Mouse (Mus musculus): Measurements from ENCODE around the gene Frmd4a.

Frmd4a gene

DNA sequence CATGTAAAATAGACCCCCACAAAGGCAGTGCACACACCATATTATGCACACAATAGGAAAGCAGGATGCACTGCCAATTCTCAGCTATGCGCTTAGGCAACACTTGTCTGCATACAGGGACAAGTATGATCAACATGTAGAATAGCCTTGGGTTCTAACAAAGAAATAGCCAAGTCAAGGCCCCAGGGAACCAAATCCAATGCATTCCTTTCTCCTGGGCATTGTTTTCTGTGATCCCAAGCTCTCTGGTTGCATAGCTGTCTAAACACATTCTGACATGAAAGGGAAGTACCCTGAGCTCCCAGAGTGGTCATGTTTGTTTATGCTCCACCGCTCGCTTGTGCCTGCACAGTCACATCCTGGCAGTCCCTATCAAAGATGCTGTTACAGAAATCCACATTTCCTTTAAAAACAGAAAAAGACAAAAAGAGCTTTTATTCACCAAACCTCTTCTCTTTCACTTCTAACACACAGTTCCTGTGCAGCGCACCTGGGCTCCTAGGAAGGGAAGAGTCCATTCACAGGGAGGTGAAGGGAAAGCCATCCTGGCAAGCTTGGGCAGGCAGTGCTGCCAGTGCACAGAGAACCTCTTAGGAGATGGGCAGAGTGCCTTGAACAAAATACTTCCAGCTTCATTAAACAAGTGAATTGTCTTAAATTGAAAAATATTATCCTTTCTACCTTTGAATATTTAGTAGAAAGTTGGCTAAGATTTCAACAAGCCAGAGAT is 124.9 kb downstream of the Frmd4a start:
- DNase-seq = no peak

DNA sequence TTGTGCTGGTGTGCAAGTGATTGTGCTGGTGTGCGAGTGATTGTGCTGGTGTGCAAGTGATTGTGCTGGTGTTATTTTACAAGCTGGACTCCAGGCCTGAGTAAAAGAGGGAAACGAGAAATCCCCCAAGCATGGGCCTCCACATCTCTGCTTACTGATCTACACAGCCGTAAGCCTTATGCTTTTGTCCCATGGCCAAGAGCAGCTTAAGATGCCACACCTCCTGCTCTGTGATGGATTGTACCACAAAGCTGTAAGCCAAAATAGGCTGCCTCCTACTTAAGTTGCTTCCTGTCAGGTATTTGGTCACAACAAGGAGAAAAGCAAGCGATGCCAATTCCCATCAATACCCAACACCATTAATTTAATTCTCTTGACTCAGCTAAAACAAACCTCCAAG is 126.9 kb downstream of the Frmd4a start:
- DNase-seq = no peak

DNA sequence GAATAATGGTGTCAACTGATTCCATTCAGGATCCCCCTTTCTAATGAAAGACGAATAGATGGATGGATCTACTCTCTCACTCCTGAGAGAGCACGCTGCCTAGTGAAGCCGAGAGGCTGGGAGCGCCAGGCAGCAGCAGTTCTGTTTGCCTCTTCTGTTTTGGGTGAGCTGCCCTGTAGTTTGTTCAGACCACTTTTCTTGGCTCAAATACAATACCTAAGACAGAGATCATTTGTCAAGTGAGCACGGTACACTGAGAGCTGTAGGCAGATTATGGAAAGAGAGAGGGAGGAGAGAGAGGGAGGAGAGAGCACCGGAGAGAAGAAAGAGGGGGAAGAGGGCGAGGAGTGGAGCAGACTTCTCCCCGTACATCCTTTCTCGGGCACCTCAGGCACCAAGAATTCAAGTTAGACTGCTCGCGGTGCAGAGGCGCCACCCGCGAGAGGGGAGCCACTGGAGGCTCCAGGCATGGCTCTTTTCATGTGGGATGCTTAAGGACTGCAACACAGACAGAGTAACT is 135.1 kb downstream of the Frmd4a start:
- no peak for DNase-seq

DNA sequence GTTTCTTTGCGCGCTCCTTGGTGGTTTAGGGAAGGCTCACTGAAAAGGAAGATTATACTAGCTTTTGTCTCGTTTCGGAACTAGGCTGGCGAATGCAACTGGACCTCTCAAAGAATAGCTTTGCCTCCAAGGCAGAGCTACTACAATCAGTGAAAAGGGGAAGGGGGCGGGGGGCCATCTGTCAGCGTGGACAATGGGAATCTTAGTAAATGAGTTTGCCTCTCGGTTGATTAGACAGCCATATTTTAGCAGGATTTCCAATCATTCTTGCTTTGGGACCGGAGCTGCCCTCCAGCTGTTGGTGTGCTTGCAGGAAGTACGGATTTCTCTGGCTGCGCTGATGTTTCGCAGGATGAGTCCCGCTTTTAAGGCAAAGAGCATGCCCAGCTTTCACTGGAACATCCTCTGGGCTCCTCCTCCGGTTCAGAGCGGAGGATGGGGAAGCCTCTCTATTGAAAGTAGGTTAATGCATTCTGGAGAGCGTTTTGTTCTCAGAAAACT is 135.7 kb downstream of the Frmd4a start:
- DNase-seq = peak; percentile 69

DNA sequence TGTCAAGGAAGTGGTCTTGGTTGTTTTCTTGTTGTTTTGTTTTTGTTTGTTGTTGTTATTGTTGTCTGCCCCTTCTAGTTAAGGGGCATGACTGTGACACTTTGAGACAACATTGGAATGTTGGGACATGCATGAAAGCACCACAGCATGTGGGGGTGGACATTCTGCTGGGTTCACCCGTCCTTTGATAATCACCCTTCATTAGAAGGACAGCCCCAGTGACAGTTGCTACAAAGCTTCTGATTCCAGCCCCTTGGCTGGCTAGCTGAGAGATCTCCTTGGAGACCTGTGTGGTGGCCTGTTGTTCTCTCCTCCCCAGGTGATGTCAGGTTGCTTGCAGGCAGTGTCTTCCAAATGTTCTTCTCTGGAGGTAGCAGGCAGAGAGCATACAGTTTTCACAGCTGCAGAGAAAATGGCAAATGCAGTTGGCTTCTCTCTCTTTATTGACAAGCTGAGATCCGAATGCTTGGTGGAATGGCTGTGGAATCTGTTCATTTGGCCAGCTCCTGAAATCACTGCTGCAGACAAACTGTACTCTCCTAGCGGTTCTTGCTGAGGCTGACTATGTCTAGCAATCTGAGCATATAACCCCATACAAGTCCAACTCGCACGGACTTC is 136.6 kb downstream of the Frmd4a start:
- no peak for DNase-seq

DNA sequence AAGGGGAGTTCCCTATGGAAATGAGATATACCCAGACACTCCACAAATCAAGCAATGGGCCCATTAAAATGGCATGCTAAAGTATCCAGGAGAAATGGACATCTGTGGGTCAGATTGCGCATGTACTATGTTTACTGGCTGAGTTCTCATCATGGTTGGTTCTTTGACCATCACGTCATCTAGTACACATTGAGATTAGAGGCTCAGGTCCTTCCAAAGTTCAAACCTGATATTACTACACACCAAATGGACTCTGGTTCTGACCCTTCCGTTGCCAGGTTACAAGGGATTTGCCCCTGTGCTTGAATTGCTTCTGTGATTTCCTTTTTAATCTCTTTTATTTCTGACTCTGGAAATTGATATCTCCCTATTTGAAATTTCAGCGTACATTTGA is 137.1 kb downstream of the Frmd4a start:
- DNase-seq = no peak

DNA sequence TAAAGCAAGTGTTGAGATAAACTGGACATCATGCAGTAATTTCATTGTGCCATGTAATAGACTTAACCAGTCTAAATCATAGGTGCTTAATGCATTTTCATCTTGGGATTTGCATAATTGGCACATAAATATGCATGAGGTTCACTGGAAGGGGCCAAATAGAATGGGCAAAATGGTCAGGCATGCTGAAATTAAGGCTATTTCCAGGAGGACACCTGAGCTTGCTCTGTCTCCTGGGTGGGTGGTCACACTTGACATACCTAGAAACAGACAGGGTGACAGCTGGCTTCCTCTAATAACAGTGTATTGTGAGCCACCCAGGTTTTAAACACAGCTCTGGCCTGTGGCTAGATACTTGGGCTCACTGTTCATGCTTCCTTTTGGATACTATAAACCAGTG is 137.9 kb downstream of the Frmd4a start:
- DNase-seq = no peak

DNA sequence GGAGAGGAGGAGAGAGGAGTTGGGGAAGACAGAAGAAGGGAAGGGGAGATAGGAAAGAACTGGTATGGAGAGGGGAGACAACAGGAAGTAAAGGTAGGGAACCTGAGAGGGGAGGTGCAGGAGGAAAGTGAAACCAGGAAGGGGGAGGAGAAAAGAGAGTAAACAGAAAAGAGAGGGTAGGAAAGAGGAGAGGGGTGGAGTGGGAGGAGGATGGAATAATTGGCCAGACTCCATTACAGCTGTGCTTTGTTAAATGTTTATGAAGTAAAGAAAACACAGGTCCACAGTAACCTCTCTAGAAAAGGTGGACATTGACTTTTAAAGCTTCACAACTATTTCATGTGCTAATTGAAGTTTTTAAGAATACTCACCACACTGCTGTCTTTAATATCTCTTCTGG is 139.0 kb downstream of the Frmd4a start:
- no peak for DNase-seq

DNA sequence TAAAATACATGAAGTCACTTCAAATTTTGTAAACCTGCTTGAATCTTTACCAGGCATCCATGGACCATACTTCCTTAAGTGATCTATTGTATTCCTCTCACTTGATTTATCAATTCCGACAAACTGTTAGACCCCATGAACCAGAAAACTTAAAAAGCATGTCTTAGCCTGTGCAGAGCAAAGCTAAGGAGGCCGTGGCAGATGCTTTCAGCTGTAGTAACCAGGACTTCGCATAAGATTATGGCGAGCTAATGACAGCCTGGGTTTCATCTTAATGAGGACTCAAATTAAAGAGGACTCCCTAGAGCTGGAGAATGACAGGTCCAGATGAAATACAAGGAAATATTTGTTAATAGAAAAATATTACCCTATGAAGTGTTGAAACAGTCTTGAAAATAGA is 139.9 kb downstream of the Frmd4a start:
- no peak for DNase-seq

DNA sequence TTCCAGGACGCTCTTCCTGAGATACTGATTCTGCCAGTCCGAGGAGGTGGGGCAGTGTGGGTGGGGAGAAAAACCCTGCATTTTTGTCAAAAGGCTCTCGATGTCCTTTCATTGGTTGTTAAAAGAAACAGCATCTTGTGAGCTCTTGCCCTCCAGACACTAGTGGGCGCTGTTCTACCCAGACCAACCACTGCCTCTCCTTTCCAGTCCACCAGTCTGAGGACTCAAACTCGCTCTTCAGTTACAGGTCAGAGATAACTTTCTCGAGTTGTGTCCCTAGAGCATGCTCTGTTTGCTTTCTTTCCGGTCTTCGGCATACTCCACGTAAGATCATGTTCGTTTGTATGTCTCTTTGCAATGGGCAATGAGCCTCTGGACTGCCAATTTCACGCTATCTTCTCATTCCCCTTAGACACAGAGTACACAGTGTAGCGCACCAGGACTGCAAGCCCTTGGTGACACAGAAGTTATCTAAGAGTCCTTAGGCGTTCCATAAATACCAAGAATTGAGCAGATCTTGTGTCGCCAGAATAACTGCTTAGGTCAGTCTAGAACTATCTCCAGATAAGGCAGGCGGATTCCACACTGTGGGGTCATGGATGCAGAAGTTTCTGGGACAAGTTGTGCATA is 142.2 kb downstream of the Frmd4a start:
- DNase-seq = no peak

DNA sequence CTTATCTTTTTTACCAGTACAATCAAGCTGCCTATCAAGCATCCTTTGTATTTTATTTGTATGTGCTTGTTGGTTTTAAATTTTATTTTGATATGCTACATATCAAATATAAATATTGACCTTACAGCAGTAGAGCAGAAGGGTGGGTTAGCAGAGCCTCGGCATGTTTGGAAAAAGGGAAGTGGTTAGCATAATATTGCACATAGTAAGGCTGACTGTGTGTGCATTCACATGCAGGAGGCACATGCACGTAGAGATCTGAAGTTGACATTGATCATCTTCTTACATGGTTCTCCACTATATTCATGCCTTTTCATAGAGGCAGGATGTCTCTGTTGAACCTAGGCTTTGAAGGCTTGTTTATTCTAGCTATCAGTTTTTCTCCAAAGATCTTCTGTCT is 148.7 kb downstream of the Frmd4a start:
- no peak for DNase-seq

DNA sequence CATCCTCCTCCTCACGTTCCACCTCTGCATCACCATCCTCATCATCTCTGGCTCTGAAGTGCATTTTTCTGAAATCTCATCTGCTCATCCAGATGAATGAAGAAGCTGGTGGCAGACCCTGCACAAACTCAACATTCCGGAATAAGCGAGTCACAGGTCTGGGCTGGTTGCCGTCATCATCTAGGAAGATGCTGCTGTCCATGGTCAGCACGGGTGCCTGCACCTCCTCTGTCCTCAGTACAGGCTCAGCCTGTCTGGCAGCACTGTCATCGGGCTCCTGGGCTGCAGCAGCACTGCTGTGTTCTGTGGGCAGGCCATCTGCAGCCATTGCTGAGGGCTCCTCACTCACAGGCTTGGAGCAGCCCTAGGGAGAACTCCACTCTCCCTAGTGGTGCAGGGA is 149.6 kb downstream of the Frmd4a start:
- DNase-seq = no peak

DNA sequence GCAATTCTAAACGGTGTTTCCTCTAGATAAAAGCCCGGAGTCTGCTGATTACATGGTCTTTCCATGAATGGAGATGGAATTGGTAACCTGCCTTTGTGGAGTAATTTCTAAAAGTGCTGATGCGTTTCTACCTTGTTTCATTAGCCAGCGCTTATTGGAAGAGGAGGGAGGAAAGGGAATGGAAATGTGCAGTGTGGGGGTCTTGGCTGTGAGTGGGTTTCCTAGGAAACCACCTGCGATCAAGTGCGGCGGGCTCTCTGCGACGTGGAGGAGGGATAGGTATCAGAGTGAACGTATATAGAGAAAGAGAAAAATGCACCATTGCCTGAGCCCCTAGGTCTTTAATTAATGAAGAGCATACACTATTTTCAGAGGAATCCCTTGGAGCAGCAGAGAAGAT is 152.2 kb downstream of the Frmd4a start:
- DNase-seq = no peak

DNA sequence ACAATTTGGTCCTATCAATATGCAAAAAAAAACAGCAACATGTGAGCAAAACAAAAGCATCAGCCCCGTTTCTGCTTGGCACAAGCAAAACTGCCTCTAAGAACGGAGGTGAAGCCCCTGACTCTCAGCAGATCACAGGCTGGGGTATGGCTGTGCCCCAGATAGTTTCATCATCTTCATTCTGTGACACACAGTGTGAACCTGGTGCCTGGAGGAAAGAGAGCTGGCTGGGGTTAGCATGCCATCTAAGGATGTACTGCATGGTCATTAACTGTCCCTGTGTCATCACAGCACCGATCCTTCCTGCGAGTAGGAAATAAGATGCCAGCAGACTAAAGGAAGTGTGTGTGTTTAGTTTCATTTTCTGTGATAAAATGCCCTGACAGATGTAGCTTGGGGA is 152.7 kb downstream of the Frmd4a start:
- DNase-seq = no peak

DNA sequence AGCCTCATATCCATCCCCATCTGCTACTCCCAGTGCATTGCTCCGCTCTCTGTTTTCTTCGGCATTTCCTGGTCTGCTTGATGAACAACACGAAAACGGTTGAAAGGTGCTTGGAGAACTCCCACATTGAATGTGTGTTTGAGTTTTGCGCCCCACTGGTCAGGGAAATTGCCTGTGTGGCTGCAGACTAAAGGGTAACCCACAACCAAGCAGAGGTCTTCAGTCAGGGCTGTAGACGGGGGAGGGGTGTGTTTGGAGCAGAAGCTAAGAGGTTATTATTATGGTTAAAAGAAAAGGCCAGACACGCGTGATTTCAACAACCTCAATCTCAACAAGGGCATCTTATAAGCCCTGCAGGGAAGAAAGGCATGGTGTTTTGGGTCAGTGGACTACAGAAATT is 167.5 kb downstream of the Frmd4a start:
- no peak for DNase-seq

DNA sequence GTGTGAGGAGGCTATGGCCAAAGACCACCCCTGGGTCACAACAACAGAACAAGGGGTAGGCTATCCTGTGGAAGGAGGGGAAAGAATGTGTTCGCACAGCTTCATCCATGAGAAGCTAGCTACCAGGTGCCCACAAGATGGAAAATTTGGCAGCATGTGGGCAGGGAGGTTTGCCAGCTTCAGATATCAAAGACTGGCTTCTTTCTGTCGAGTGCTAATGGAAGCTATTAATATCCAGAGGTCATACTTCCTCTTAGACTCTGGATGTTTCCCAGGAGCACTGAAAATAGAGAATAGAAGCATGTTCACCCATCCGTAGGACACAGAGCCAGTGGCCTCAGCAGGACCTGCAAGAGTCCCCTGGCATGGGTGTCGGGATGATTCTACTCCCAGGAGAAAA is 170.0 kb downstream of the Frmd4a start:
- DNase-seq = no peak

DNA sequence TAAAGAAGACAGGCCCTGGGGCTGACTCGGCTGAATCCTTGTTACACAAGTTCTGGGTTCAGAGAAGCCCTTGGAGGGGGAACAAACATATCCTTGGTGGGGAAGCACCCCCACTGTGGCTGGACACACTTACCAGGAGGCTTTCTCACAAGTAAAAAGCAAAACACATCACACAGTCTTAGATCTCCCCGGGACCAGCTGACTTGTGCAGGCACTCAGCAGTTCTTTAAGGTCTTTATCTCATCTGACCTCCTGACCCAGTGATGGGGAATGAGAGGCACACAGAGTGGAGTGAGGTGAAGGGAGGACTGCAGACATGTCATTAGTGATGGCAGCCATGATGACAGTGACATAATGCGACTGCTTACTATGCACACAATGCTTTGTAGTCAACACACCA is 170.8 kb downstream of the Frmd4a start:
- no peak for DNase-seq

DNA sequence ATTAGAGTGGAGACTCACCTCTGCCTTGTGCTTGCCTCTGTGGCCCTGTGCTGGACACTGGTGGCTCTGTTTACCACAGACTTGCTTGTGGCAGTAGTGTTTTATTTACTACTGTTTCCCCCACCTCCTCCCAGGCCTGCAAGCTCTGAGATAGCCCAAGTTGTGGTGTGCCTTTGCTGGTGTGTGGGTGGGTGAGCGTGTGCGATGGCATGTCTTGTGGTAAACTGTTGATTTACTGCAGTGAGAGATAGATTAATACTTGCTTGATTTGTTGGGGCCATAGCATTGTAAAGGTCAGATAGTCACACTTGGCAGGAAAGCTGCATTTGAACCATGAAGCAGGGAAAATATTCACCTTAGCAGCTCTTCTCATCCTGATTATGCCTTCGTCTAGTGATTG is 172.8 kb downstream of the Frmd4a start:
- no peak for DNase-seq

DNA sequence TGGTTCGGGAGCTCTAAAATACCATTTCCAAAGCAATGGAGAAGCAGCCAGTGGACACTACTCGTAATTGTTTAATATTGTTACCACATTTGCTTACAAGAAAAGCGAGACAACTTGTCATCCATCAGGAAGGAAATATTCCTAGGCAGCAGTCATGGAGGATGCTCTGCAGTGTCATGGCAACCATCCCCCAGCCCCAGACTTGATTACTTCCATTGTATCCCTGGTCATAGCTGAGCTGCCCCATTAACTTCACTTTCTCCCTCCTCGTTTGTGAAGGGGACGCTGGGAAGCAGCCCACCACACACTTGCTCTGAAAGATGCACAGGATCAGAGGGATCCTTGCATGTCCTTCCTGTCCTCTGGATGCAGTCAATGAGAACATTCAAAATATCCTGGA is 173.5 kb downstream of the Frmd4a start:
- DNase-seq = no peak

DNA sequence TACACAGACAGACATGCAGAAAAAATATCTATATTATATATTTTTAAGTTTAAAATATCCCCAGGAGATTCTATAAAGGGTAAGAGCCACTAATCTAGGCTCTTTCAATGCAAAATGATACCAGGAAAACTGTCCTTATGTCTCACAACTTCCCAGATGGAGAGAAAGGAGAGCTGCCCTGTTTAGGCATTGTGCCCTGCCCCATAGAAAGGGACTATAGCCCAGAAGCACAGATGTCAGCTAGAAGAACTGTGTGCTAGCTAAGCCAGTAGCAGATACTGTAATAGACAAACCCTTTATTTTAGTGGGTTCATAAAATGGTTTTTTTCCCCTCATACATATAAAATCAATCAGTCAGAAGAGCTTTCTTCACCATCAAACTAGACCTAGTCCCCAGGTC is 175.7 kb downstream of the Frmd4a start:
- no peak for DNase-seq

DNA sequence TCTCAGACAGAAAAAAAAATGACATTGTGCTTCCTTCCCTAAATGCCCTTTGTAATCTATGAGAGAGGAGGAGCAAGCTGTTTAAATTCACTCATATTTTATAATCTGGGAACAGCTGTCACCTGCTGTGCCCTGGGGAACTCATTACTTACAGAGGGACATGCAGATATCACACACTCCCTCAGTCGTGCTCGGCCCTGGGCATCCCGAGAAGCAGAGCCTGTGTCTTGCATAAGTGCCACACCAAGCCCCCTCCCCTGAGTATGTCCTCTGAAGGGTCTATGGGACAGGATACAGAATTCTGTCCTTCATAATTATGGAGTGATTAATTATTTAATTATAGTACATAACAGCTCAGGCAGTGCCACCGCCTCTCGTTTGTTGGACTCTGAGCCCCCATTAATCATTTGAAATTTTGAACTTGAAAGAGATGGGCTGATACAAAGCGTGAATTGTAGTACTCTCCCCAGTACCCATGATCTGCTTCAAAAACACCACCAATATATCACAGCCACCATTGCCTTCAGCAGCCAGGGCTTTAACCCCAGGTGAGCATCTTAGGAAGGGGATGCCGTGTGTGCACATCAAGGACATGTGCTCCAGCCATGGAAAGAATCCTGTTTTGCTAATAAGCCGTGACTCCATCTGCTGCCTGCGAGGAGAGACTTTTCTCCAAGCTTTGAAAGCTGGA is 177.0 kb downstream of the Frmd4a start:
- no peak for DNase-seq

DNA sequence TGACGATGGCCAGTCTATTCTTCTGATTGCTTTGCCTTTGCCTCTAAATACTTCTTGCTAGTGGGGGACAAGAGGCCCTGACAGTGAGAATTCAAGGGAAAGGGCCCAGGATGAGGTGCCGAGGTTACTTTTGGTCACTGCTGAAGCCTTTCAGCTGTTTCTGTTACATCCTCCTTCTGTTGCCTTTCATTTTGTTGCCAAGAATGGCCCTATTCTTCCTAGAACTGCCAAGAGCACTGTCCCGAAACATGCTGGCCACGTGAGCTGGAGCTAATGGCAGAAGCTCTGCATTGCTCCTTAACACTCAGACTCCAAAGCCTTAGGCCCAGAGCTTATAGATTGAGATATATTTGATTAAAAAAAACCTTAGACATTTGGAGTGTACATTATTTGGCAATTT is 178.5 kb downstream of the Frmd4a start:
- no peak for DNase-seq

DNA sequence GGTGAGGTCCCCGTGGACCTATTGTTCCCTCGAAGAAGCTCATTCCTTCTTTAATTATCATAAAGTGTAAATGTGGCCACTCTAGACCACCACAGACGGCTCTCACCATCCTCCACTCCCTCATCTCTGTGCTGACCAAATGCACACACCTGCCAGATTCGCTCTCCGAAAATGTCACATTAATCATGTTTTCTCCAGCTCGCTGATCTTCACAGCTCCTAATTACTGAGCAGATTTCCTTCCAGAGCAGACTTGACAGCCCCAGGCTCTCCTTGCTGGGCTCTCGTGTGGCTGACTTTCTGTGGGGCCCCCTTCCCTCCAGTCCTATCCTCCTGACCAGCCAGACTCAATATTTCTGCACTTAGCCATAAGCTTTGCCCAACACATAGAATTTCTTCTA is 191.7 kb downstream of the Frmd4a start:
- DNase-seq = no peak

DNA sequence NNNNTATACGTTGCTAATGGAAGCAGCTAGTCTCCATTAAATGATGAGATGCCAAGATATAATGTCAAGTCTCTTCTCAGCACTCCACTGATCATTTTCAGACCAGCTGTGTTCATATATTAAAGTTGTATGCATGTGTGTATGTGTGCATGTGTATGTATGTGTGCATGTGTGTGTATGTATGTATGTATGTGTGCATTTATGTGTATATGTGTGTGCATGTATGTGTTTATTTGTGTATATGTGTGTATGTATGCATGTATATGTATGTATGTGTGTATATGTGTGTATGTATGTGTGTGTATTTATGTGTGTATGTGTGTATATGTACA is 204.9 kb downstream of the Frmd4a start:
- DNase-seq = no peak

Data from right cerebral cortex, adult 18-20 months (tissue).